Mouse (Mus musculus) olfactory bulb, adult 2 months (tissue): ENCODE results near the gene Rfesd.

Source experiments
- CTCF ChIP-seq: fragments of 200-500 bp; IDR thresholded peaks from 2 replicates; pipeline ENCODE4 v1.5.1; 2012; ENCODE audit warnings: low read depth, mild to moderate bottlenecking, low read length, moderate library complexity; ENCODE audit not compliant: insufficient read depth
- POLR2A ChIP-seq: fragments of 200-500 bp; IDR thresholded peaks from 2 replicates; pipeline ENCODE4 v1.6.1; 2012; ENCODE audit warnings: mild to moderate bottlenecking, low read depth, low read length, moderate library complexity; ENCODE audit not compliant: insufficient read depth

GRCm38 (mm10) chr13:76024588-76024987 is 6.1 kb upstream of the Rfesd start:
- TF ChIP-seq CTCF (no peak), POLR2A (no peak)
